Mouse (Mus musculus) megakaryocyte, embryonic 14.5 days (primary cell): ENCODE data around the gene Tnk2.

Source experiments
- FLI1 ChIP-seq: IDR thresholded peaks from 2 replicates; pipeline ENCODE4 v1.6.1; 2012; ENCODE audit warnings: low read length, inconsistent platforms, mixed read lengths
- GATA1 ChIP-seq: IDR thresholded peaks from 3 replicates; pipeline ENCODE4 v1.6.1; 2012; ENCODE audit warnings: mixed read lengths, low read length, inconsistent platforms, borderline replicate concordance

DNA sequence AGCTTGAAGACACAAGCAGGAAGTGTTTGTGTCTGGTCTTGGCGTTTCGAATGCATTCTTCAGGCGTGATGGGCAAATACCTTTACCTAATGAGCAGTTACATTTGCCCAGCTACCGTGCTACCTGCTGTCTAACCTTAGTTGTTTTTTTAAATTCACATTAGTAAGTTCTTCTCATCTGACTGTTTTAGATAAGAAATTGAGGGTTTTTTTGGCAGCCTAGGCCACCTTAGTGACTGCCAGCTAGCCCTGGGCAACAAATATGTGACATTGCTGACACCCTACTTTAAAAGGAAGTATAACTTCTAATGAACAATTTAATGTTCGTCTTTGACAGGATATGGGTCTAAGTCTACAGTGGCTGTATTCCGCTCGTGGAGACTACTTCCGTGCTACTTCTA is 15.5 kb upstream of the Tnk2 start:
- TF ChIP-seq GATA1: no peak
- TF ChIP-seq FLI1: no peak
